Mouse (Mus musculus) T-helper 2 cell (primary cell): ENCODE results near the gene Rrp1.

Source experiments
- in situ Hi-C: fragments of 300-600 bp; cut with MboI, MseI; formaldehyde crosslinking; loops from one replicate; pipeline ENCODE4 v1.15.1; 2025; ENCODE audit warnings: high pct_unique_total_duplicates

The Rrp1 gene

DNA sequence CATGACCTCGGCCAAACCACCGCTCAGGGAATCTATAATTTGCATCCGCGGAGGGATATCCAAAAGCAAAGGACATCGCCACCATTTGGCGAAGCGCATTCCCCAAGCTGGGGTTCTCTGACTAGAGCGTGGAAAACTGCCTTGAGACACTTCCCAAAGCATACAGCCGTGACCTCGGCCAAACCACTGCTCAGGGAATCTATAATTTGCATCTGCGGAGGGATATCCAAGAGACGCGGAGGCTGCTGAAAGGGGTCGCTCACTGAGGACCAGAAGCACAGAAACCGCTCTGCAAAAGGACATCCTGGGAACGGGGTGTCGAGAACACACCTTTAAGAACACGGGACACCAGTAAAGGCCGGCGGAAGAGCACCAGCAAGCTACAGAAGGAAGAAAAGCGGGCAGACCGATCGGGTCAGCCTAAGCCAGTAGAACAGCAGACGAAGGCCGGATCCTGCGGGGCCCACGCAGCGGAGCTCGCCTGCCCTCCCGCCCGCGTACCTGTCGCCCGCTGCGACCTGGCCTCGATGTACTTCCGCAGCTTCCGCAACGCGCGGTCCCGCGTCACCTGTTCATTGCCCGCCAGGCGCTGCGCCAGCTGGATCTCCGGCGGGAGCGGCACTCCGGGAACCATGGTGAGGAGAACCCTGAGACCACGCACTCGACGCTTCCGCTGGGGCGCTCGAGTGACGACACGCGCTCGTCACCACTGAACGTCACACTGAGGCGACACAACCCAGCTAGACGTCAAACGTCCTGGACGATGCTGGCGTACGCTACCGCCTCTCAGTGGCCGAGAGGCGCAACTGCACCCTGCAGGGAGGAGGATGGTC lies at the start of gene Rrp1:
Gene Rrp1 (minus strand): TSS at position 725 of the 833 bp plus-strand sequence.
- in situ Hi-C loops: loop anchor here (25.0 kb wide), 1 partner anchor 400 kb away; the partner anchor contains the start of gene Pfkl

GRCm38 (mm10) chr10:78461767-78462166 lies 48.9 kb upstream of the Rrp1 start:
- in situ Hi-C loops: loop anchor here (10.0 kb wide), 1 partner anchor 113 kb away; the partner anchor contains the start of gene Ilvbl

GRCm38 (mm10) chr10:78460463-78460862 lies 47.6 kb upstream of the Rrp1 start:
- in situ Hi-C loops: loop anchor here (10.0 kb wide), 1 partner anchor 114 kb away; the partner anchor contains the start of gene Ilvbl

DNA sequence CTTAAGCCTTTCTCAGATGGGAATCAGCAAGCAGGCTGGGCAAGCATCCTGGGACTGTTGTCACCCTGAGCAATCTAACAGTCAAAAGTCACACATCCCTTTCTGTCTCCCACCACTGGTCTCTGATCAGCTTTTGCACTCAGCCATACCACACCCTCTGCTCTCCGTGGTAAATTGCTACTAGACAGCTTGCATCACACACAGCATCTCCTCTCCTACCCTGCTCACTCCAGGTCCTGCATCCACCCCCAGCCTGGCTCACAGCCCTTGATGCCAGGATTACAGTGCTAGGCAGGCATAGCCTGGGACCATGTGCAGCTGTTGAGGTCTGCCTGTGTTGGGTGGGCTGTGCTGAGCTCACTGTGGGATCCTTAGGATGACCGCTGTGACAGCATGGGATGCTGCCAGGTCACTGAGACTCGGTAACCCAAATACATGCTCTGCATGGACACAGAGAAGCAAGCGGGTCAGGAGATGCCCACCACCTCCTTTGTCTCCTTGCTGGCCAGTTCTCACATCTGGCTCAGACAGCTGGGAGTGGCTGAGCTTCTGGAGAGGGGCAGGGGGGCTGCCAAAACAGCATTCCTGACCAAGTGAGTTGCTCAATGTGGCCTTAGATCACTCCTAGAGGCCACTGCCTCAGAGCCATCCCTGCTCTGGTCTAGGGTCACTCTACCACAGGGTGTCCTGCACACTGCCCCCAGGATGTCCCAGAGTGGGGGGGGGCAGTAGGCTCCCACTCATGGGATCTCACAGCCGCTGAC lies 45.7 kb upstream of the Rrp1 start:
- in situ Hi-C loops: no loop called here

- in situ Hi-C loops: no loop called here
Measured at GRCm38 (mm10) chr10:78457495-78458347, 44.9 kb upstream of the Rrp1 start.

GRCm38 (mm10) chr10:78456696-78457095 lies 43.9 kb upstream of the Rrp1 start:
- in situ Hi-C loops: no loop called here

- in situ Hi-C loops: no loop called here
Measured at GRCm38 (mm10) chr10:78452641-78453040, 39.8 kb upstream of the Rrp1 start.

DNA sequence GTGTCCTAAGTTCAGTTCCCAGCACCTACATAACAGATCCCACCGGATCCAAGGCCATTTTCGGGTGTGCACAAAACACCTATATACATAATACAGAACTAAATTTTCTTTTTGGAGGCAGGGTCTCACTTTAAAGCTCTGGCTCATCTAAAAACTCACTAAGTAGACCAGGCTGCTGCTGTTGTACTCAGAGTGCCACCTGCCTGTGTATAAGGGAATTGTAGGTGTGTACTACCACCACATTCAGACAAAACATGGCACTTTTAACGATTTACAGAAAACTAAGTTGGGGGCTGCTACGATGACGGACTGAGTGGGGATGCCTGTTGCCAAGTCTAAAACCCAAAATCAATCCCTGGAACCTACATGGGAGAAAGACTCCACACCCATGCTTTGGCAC lies 37.9 kb upstream of the Rrp1 start:
- in situ Hi-C loops: no loop called here

DNA sequence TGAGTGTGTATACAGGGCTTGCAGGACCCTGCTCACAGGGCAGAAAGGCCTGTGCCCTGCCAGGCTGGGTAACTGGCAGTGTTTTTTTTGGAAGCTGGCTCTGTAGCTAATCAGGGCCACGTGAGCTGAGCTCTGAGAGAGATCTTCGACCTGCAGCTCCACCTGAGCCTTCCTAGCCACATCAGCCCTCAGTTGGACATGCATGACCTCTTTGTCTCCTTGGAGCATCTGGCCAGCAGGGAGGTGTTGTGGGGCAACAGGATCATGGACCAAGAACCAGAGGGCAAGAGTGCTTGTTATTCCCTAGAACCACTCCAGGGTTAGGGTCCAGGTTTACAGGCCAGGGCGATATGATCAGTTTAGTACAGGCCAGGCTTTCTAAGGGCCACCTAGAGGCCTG lies 34.6 kb upstream of the Rrp1 start:
- in situ Hi-C loops: no loop called here

DNA sequence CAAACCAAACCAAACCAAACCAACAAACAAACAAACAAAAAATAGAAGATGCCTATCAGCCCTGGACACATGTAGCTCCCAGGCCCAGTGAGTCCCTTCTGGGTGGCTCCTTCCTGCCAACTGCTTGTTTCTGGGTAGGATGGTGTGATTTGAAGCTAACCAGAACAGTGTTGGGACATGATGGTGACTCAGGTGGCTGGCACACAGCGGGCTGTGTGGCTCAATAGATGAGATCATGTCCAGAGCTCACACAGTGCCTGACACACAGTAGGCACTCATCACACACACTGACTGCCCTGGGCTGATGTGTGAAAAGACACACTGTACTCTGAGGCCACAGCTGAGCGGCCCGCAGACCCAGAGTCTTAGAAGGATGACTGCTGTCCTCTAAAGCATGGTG lies 33.4 kb upstream of the Rrp1 start:
- in situ Hi-C loops: no loop called here

DNA sequence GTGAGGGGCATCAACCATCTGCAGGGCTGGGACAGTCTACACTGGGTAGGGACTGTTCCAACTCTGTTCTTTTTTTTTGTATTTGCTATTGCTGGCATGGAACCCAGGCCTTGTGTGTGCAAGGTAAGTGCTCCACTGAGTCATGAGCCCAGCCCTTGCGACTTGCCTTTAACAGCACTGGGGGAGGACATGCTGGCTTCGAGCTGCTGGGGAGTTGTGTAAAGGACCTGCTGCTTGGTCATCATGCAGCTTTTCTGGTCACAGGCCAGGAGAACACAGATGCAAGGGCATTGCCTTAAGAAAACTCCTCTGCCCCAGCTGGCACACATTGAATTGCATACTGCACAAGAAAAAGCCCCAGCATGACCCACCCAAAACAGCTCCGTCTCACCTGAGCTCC lies 29.4 kb upstream of the Rrp1 start:
- in situ Hi-C loops: no loop called here

- in situ Hi-C loops: no loop called here
Measured at GRCm38 (mm10) chr10:78441606-78442005, 28.8 kb upstream of the Rrp1 start.

GRCm38 (mm10) chr10:78440812-78441211 lies 28.0 kb upstream of the Rrp1 start:
- in situ Hi-C loops: no loop called here

- in situ Hi-C loops: no loop called here
Measured at GRCm38 (mm10) chr10:78439990-78440389, 27.1 kb upstream of the Rrp1 start.

GRCm38 (mm10) chr10:78439550-78439949 lies 26.7 kb upstream of the Rrp1 start:
- in situ Hi-C loops: no loop called here

DNA sequence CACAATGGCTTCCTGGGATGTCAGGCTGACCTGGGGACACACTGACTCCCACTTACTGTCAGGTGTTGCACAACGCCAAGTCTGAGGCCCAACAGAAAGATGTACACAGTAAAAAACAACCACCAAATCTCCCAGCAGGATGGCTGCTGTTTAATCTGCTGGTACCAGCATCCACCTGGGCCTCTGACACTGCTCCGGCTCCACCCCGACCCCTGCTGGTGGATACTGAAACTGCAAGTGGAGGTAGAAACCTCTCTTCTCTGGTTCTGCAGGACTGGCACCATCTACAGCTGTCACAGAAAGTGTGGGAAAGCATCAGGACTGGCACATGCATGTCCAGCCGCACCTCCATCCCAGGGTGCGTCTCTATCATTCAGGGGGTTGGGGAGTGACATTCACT lies 25.3 kb upstream of the Rrp1 start:
- in situ Hi-C loops: no loop called here

DNA sequence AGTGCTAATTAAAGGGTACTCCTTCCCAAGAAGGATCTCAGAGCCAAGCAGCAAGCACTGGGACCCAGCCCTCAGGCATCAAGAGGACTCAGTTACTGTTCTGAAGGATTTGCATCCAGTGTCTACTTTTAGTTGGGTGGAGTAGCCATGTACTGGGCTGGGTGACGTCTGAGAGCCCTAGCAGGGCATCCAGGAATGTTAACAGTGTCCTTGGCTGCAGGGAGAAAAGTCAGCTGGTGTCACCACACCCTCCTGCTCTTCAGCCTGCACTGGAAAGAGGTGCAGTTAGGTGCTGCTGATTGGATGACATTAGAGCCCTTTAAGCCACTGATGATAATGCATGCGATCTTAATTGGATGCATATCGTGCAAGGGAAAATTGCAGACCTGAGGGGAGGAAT lies 20.0 kb upstream of the Rrp1 start:
- in situ Hi-C loops: no loop called here

GRCm38 (mm10) chr10:78429776-78430175 lies 16.9 kb upstream of the Rrp1 start:
- in situ Hi-C loops: no loop called here

DNA sequence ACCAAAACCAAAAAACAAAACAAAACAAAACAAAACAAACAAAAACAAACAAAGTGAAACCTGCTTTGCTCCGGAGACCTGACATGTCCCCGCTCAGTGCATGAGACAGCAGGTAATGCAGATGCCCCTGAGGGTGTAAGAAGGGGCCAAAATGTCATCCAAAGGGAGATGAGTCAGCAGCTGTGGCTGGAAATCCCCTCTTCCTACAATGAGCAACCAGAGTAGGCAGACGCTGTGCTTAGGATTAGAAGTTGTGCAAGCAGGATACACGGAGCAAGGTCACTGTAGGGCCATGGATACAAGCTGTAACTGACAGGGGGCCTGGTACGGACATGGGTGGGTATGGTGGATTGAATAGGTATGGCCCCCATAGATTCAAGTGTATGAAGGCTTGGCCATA lies 16.3 kb upstream of the Rrp1 start:
- in situ Hi-C loops: no loop called here

GRCm38 (mm10) chr10:78428070-78428469 lies 15.2 kb upstream of the Rrp1 start:
- in situ Hi-C loops: no loop called here

- in situ Hi-C loops: no loop called here
Measured at GRCm38 (mm10) chr10:78426117-78426735, 13.4 kb upstream of the Rrp1 start.
